Mouse (Mus musculus): ENCODE results near the gene Osbpl3. TPM values are rescaled to one million over a fixed set of nuclear protein-coding genes. Genes with fewer than 3 reads are reported as not detected.

Osbpl3 gene
- polyA plus RNA-seq, 1 experiment from 2014 or later: 16.7 TPM

DNA sequence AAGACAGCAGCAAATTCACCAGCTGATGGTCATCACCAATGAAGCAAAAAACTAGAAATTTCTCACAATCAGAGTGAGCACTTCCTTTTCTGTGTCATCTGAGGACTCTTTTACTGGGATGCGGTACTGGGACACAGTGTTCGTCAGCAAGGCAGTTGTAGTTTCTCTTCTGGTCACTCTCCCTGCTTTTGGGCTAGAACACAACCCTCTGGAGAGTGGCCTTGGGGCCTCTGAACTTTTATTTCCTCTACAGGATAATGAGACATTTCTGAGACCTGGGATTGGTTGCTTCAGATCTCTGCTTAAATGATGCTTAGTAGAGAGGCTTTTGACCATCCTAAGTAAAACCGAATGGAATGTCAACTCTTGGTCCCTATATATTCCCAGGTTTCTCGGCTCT lies 29.4 kb downstream of the Osbpl3 start:
- no peak for ATAC-seq (ENCODE audit: insufficient number of reproducible peaks, insufficient read depth, low FRiP score, low read depth)
- Histone ChIP-seq H3K36me3 (ENCODE audit: control insufficient read depth, insufficient read depth, low read length) (no peaks in the 10 kb centered on the region), H3K27me3 (ENCODE audit: control insufficient read depth, insufficient read depth, low read length) (no peaks in the 10 kb centered on the region), H3K4me2 (replicated peaks; ENCODE audit: low read depth, low read length) (no peak overlapping the region), H3K9ac (replicated peaks; ENCODE audit: low read depth, low read length) (no peak overlapping the region), H3K9me3 (ENCODE audit: control insufficient read depth, low read depth, low read length) (no peaks in the 10 kb centered on the region), H3K27ac (ENCODE audit: low read length) (no peak overlapping the region), H3K4me1 (ENCODE audit: control insufficient read depth, insufficient read depth, low read length) (no peaks in the 10 kb centered on the region), H3K4me3 (ENCODE audit: low read depth, low read length) (no peak overlapping the region)
- 77% methylated on average over 4 of the region's 4 CpGs for WGBS

DNA sequence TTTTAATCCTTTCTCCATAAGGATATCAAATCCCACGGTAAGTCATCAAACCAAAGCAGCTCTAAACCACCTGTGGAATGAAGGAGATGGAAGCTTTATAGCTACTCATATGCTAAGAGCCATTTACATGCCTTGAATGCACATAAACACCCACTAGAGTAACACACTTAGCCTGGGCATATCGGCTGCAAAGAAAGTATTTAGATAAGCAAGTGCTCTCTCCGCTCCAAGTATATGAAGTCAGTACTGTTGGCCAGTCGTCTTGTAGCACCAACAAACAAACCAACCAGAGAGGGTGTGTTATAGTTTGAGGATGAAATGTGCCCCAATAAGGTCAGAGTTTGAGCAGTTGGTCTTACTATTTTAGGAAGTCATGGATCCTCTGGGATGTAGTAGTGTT lies 31.7 kb downstream of the Osbpl3 start:
- H3K9ac ChIP-seq (replicated peaks; ENCODE audit: low read depth, low read length): no peak overlapping the region
- WGBS: 77% methylated on average over 4 of the region's 4 CpGs
- no peak overlapping the region for H3K27ac ChIP-seq (ENCODE audit: low read length)
- H3K4me1 ChIP-seq (ENCODE audit: control insufficient read depth, insufficient read depth, low read length): no peaks in the 10 kb centered on the region
- ATAC-seq (ENCODE audit: insufficient number of reproducible peaks, insufficient read depth, low FRiP score, low read depth): no peak
- no peaks in the 10 kb centered on the region for H3K9me3 ChIP-seq (ENCODE audit: control insufficient read depth, low read depth, low read length)
- no peak overlapping the region for H3K4me3 ChIP-seq (ENCODE audit: low read depth, low read length)
- no peak overlapping the region for H3K4me2 ChIP-seq (replicated peaks; ENCODE audit: low read depth, low read length)
- H3K36me3 ChIP-seq (ENCODE audit: control insufficient read depth, insufficient read depth, low read length): no peaks in the 10 kb centered on the region
- H3K27me3 ChIP-seq (ENCODE audit: control insufficient read depth, insufficient read depth, low read length): no peaks in the 10 kb centered on the region

DNA sequence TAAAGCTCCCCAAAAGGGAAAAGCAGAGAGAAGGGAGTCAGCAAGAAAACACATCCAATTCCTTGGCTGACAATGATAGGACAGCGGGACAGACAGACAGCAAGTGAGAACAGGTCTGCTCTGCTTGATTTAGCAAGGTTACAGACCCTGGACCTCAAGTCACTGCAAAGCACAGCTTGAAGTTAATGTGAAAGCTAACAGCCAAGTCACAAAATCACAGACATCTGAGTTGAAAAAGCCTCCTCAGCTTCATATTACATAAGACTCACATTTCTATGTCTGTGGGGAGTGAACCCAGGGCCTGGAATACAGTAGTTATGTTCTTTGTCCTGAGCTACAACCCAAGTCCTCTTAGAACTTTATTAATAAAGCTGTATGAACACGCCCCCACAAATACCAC lies 35.6 kb downstream of the Osbpl3 start:
- ATAC-seq (ENCODE audit: insufficient number of reproducible peaks, insufficient read depth, low FRiP score, low read depth): no peak
- H3K4me2 ChIP-seq (replicated peaks; ENCODE audit: low read depth, low read length): no peak overlapping the region
- H3K4me3 ChIP-seq (ENCODE audit: low read depth, low read length): no peak overlapping the region
- no peak overlapping the region for H3K9ac ChIP-seq (replicated peaks; ENCODE audit: low read depth, low read length)
- H3K9me3 ChIP-seq (ENCODE audit: control insufficient read depth, low read depth, low read length): no peaks in the 10 kb centered on the region
- no peaks in the 10 kb centered on the region for H3K4me1 ChIP-seq (ENCODE audit: control insufficient read depth, insufficient read depth, low read length)
- H3K27ac ChIP-seq (ENCODE audit: low read length): no peak overlapping the region
- H3K36me3 ChIP-seq (ENCODE audit: control insufficient read depth, insufficient read depth, low read length): no peaks in the 10 kb centered on the region
- WGBS: 86% methylated on average over 2 of the region's 2 CpGs
- H3K27me3 ChIP-seq (ENCODE audit: control insufficient read depth, insufficient read depth, low read length): no peaks in the 10 kb centered on the region

DNA sequence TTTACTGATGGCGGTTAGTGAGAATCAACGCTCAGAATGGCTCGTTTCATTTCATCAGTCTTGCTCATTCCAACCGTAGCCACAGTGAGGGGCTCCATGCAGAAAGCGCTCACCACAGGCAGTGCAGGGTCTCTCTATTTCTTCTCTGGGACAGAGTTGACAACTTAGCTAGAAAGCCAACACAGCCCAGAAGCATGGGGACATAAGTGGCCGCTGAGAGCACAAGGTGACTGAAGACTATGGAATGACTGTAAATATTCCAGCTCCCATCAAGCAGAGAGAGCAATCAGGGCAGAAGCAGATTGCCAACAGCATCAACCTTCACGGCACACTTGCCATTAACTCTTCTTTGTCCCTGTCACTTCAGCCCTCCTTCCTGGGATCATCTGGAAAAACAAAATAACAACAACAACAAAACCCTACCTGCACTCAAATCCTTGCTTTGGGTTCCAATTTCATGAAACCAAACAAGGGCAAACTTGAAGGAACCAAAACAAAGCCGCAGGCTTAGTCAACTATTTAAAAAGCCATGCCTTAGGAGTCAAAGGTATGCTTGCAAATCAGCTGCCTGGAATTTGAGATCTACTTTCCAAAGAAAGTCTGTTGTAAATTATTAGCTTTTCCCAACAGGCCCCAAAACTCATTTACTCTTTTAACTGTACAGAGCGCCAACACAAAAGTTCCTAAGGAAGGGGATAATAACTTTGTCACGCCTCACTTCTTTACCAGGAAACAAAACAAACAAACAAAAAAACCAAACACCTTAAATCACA lies 36.3 kb downstream of the Osbpl3 start:
- 85% methylated on average over 10 of the region's 10 CpGs for WGBS
- H3K27ac ChIP-seq (ENCODE audit: low read length): no peak overlapping the region
- H3K36me3 ChIP-seq (ENCODE audit: control insufficient read depth, insufficient read depth, low read length): no peaks in the 10 kb centered on the region
- H3K4me2 ChIP-seq (replicated peaks; ENCODE audit: low read depth, low read length): no peak overlapping the region
- no peaks in the 10 kb centered on the region for H3K4me1 ChIP-seq (ENCODE audit: control insufficient read depth, insufficient read depth, low read length)
- H3K27me3 ChIP-seq (ENCODE audit: control insufficient read depth, insufficient read depth, low read length): no peaks in the 10 kb centered on the region
- no peaks in the 10 kb centered on the region for H3K9me3 ChIP-seq (ENCODE audit: control insufficient read depth, low read depth, low read length)
- H3K9ac ChIP-seq (replicated peaks; ENCODE audit: low read depth, low read length): no peak overlapping the region
- no peak overlapping the region for H3K4me3 ChIP-seq (ENCODE audit: low read depth, low read length)
- no peak for ATAC-seq (ENCODE audit: insufficient number of reproducible peaks, insufficient read depth, low FRiP score, low read depth)

DNA sequence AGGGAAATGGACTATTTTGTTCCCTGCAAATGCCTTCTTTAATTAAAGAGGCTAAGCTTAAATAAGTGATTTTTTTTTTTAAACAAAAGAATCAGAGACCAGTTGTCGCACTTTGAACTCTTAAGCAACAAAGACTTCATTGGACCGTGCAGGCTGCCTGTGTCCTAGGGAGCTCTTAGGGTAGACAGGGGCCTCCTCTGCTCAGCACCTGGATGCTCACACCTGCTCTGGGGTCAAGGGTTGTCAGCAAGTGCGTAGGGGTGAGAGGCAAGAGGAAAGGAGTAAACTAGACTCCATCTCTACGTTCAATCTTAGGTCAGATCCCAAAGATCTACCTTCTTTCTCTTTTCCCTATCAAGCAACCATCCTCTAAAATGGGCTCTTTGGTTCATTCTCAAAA lies 37.0 kb downstream of the Osbpl3 start:
- no peaks in the 10 kb centered on the region for H3K9me3 ChIP-seq (ENCODE audit: control insufficient read depth, low read depth, low read length)
- WGBS: 82% methylated on average over 4 of the region's 4 CpGs
- ATAC-seq (ENCODE audit: insufficient number of reproducible peaks, insufficient read depth, low FRiP score, low read depth): no peak

DNA sequence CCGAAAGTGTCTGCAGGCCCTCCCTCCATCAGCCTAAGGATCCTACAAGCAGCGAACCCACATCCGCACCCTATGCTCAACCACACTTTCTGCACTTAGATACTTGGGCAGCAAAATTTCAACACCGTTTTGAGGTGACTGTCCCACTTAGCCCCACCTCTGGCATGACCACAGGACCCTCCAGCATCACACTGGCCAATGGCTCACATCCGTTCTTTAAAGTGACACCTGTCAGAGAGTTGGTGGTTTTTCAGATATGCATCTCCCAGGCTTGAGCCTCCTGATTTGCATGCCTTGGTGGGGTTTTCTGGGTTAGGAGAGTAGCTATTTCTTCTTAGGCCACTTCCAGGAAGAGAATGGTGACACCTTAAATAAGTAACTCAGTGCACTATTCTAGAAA lies 39.1 kb downstream of the Osbpl3 start:
- Histone ChIP-seq H3K4me1 (ENCODE audit: control insufficient read depth, insufficient read depth, low read length) (peaks cover 4% of the 10 kb centered on the region; the same call in 1 of the 2 replicates), H3K9ac (replicated peaks; ENCODE audit: low read depth, low read length) (no peak overlapping the region), H3K4me3 (ENCODE audit: low read depth, low read length) (no peak overlapping the region), H3K9me3 (ENCODE audit: control insufficient read depth, low read depth, low read length) (no peaks in the 10 kb centered on the region), H3K36me3 (ENCODE audit: control insufficient read depth, insufficient read depth, low read length) (no peaks in the 10 kb centered on the region), H3K27me3 (ENCODE audit: control insufficient read depth, insufficient read depth, low read length) (no peaks in the 10 kb centered on the region), H3K4me2 (replicated peaks; ENCODE audit: low read depth, low read length) (no peak overlapping the region), H3K27ac (ENCODE audit: low read length) (no peak overlapping the region)
- ATAC-seq (ENCODE audit: insufficient number of reproducible peaks, insufficient read depth, low FRiP score, low read depth): no peak
- WGBS: 95% methylated on average over 5 of the region's 5 CpGs

More for the DNA sequence above, 37.0 kb downstream of the Osbpl3 start:
- Histone ChIP-seq H3K27ac (ENCODE audit: low read length) (no peak overlapping the region), H3K36me3 (ENCODE audit: control insufficient read depth, insufficient read depth, low read length) (no peaks in the 10 kb centered on the region), H3K4me3 (ENCODE audit: low read depth, low read length) (no peak overlapping the region), H3K4me1 (ENCODE audit: control insufficient read depth, insufficient read depth, low read length) (peaks cover 4% of the 10 kb centered on the region; the same call in 1 of the 2 replicates), H3K4me2 (replicated peaks; ENCODE audit: low read depth, low read length) (no peak overlapping the region), H3K27me3 (ENCODE audit: control insufficient read depth, insufficient read depth, low read length) (no peaks in the 10 kb centered on the region), H3K9ac (replicated peaks; ENCODE audit: low read depth, low read length) (no peak overlapping the region)

DNA sequence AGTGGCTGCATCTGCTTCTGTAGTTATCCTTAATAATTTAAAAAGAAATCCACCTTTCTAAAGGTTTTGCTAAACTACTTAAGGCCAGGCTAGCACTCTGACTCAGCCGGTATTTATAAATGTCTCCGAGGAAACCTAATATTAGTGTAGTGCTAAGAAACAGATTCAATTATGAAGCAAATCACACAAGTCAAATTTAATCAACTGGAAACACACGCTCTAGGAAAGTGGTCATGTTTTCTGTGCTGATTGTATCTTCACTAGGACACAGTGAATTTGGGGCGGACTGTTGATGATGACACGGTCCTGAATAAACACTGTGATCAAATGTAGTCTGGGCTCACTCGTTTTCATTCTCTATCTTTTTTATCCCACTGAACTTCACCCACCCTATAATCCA lies 40.6 kb downstream of the Osbpl3 start:
- Histone ChIP-seq H3K27me3 (ENCODE audit: control insufficient read depth, insufficient read depth, low read length) (no peaks in the 10 kb centered on the region), H3K27ac (ENCODE audit: low read length) (no peak overlapping the region), H3K4me3 (ENCODE audit: low read depth, low read length) (no peak overlapping the region), H3K9ac (replicated peaks; ENCODE audit: low read depth, low read length) (no peak overlapping the region), H3K9me3 (ENCODE audit: control insufficient read depth, low read depth, low read length) (no peaks in the 10 kb centered on the region), H3K36me3 (ENCODE audit: control insufficient read depth, insufficient read depth, low read length) (no peaks in the 10 kb centered on the region), H3K4me1 (ENCODE audit: control insufficient read depth, insufficient read depth, low read length) (peaks cover 4% of the 10 kb centered on the region; the same call in 1 of the 2 replicates), H3K4me2 (replicated peaks; ENCODE audit: low read depth, low read length) (no peak overlapping the region)
- no peak for ATAC-seq (ENCODE audit: insufficient number of reproducible peaks, insufficient read depth, low FRiP score, low read depth)
- WGBS: 71% methylated on average over 6 of the region's 6 CpGs

DNA sequence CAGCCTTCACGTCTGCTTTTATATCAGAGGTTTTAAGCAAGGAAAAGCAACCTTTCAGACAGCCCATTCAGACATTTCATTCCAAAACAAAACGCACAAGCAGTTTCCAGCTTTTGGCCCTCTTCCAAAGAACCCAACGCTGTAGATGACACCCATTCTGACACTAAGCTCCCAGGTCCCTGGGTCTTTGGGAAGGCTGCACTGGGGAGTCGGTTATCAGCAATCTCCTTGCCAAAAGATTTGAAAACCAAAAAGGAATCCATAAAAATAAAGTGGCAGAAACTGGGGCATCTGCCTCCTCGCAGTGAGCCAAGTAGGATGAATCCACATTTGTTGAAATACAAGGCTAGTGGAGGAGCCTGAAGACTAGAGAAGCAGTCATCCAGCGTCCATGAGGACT lies 41.5 kb downstream of the Osbpl3 start:
- H3K4me3 ChIP-seq (ENCODE audit: low read depth, low read length): no peak overlapping the region
- H3K27me3 ChIP-seq (ENCODE audit: control insufficient read depth, insufficient read depth, low read length): no peaks in the 10 kb centered on the region
- H3K4me1 ChIP-seq (ENCODE audit: control insufficient read depth, insufficient read depth, low read length): peaks cover 4% of the 10 kb centered on the region; the same call in 1 of the 2 replicates
- no peaks in the 10 kb centered on the region for H3K9me3 ChIP-seq (ENCODE audit: control insufficient read depth, low read depth, low read length)
- no peak overlapping the region for H3K27ac ChIP-seq (ENCODE audit: low read length)
- H3K9ac ChIP-seq (replicated peaks; ENCODE audit: low read depth, low read length): no peak overlapping the region
- no peaks in the 10 kb centered on the region for H3K36me3 ChIP-seq (ENCODE audit: control insufficient read depth, insufficient read depth, low read length)
- no peak overlapping the region for H3K4me2 ChIP-seq (replicated peaks; ENCODE audit: low read depth, low read length)
- no peak for ATAC-seq (ENCODE audit: insufficient number of reproducible peaks, insufficient read depth, low FRiP score, low read depth)
- 50% methylated on average over 6 of the region's 6 CpGs for WGBS

DNA sequence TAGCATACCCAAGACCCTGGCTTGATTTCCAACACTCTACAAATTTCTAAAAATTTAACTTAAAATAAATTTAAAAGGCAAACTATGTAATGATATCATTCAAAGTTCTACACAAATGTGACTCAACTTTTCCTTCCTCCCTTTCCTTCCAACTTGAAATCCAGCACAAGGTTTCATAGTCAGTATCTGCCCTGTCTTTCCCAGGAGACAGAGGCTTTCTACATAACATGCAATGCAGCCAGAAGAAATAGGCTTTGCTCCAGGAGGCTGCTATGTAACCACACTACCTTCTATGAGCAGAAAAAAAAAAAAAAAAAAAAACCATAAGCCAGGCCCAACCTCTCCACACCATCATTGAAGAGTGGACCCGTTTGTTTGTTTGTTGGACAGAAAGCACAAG lies 42.6 kb downstream of the Osbpl3 start:
- Histone ChIP-seq H3K27me3 (ENCODE audit: control insufficient read depth, insufficient read depth, low read length) (no peaks in the 10 kb centered on the region), H3K4me2 (replicated peaks; ENCODE audit: low read depth, low read length) (no peak overlapping the region), H3K4me3 (ENCODE audit: low read depth, low read length) (no peak overlapping the region), H3K4me1 (ENCODE audit: control insufficient read depth, insufficient read depth, low read length) (peaks cover 4% of the 10 kb centered on the region; the same call in 1 of the 2 replicates), H3K36me3 (ENCODE audit: control insufficient read depth, insufficient read depth, low read length) (no peaks in the 10 kb centered on the region), H3K27ac (ENCODE audit: low read length) (no peak overlapping the region), H3K9me3 (ENCODE audit: control insufficient read depth, low read depth, low read length) (no peaks in the 10 kb centered on the region), H3K9ac (replicated peaks; ENCODE audit: low read depth, low read length) (no peak overlapping the region)
- ATAC-seq (ENCODE audit: insufficient number of reproducible peaks, insufficient read depth, low FRiP score, low read depth): no peak
- 92% methylated on average over 1 of the region's 1 CpGs for WGBS

All from stomach, embryonic 14.5 days (tissue).